In the genomic region with DNA sequence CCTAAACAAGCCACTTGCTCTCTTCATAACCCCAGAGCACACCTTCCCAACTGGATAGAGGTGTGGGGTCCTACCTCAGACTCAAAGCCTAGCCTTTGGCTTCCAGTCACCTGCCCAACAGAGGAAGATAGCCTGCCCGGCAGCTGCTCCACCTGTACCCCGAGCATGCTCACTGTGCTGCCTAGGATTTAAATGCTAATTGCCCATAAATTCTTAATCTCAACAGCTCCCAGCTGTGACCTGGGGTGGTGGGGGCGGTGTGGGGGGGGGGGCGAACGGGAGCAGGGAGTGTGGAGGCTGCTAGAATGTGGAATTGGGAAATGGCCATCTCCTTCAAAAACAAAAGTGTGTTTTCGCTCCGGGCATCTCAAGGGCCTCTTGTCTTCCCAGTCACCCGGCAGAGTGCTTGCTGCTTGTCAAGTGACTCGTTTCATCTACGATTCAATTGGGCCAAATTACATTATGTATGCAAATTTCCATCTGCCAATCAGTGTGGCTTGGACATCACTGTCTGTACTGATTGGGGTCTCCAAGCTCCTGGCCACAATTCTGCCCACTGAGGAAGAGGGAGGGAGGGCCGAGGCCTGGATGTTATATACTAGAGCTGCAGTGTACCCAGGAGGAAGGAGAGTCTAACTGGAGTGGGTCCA, we compare ENCODE assay signal across 12 mouse cellular contexts.
DNase-seq lines count a peak whose midpoint lies in the region; ATAC-seq and TF ChIP-seq lines count a peak whose summit lies in the region.
"Had no signal": no experiment of that assay in that cellular context is flagged by ENCODE, and none has a peak within 500 bp of the region (broad histone marks: within the 10 kb centered on the region; RNA-seq: fewer than 3 reads in every experiment).

No protein-coding gene starts in this region.

- TF ChIP-seq CTCF in lung, embryonic 14.5 days (IDR thresholded peaks at IDR 0.05; ENCODE audit: low read depth): no peak

- peaks cover 23% of the 10 kb centered on the region for H3K4me1 ChIP-seq in forebrain, embryonic 15.5 days
- no peaks in the 10 kb centered on the region for H3K4me1 ChIP-seq in lung, embryonic 14.5 days (ENCODE audit: insufficient read depth)
- H3K4me1 ChIP-seq in midbrain, embryonic 15.5 days: peaks cover 23% of the 10 kb centered on the region

- H3K9me3 ChIP-seq in forebrain, embryonic 15.5 days: no peaks in the 10 kb centered on the region
- no peaks in the 10 kb centered on the region for H3K9me3 ChIP-seq in lung, embryonic 14.5 days (ENCODE audit: low read depth, low read length)
- H3K9me3 ChIP-seq in midbrain, embryonic 15.5 days: no peaks in the 10 kb centered on the region
- H3K9me3 ChIP-seq: embryonic facial prominence, embryonic 13.5 days; limb, embryonic 12.5 days had no signal

- WGBS in forebrain, embryonic 15.5 days: 11% methylated on average over 11 of the region's 11 CpGs
- 41% methylated on average over 11 of the region's 11 CpGs for WGBS in lung, embryonic 14.5 days
- 15% methylated on average over 11 of the region's 11 CpGs for WGBS in midbrain, embryonic 15.5 days

- H3K4me3 ChIP-seq in forebrain, embryonic 15.5 days: no peak overlapping the region
- no peak overlapping the region for H3K4me3 ChIP-seq in lung, embryonic 14.5 days (ENCODE audit: low read depth, low read length)
- H3K4me3 ChIP-seq in midbrain, embryonic 15.5 days: no peak overlapping the region
- H3K4me3 ChIP-seq: embryonic facial prominence, embryonic 13.5 days; limb, embryonic 12.5 days had no signal

- H3K27ac ChIP-seq in forebrain, embryonic 15.5 days (replicated peaks): peak overlapping the region; percentile 6; the same call in 1 of the 2 replicates
- peak overlapping the region; percentile 30; the same call in 1 of the 2 replicates for H3K27ac ChIP-seq in lung, embryonic 14.5 days (ENCODE audit: low read depth)
- no peak overlapping the region; the same call in 1 of the 2 replicates for H3K27ac ChIP-seq in midbrain, embryonic 15.5 days
- H3K27ac ChIP-seq: embryonic facial prominence, embryonic 13.5 days; limb, embryonic 12.5 days had no signal

- peak; percentile 25 for DNase-seq in embryo, embryonic 10.5 days (ENCODE audit: low spot score)
- peak; percentile 32 for DNase-seq in lung, embryonic 14.5 days
- DNase-seq in urinary bladder, adult 18-20 months (ENCODE audit: low spot score in 2 of 2): no peak
- DNase-seq in heart, adult 8-10 months (ENCODE audit: low spot score): no peak
- DNase-seq in ovary, adult 18-20 months (ENCODE audit: low spot score): no peak
- no peak for DNase-seq in gastrocnemius, postnatal 10 days
- DNase-seq: gastrocnemius, postnatal 14 days; kidney, postnatal 25 days had no signal

- H3K27me3 ChIP-seq in forebrain, embryonic 15.5 days: no peaks in the 10 kb centered on the region
- H3K27me3 ChIP-seq in lung, embryonic 14.5 days (ENCODE audit: insufficient read depth, low read length): no peaks in the 10 kb centered on the region
- H3K27me3 ChIP-seq in midbrain, embryonic 15.5 days (replicated peaks): no peaks in the 10 kb centered on the region
- H3K27me3 ChIP-seq: limb, embryonic 12.5 days had no signal

- no peak overlapping the region for H3K4me2 ChIP-seq in forebrain, embryonic 15.5 days (replicated peaks)
- H3K4me2 ChIP-seq in lung, embryonic 14.5 days: no peak overlapping the region
- H3K4me2 ChIP-seq in midbrain, embryonic 15.5 days: no peak overlapping the region
- H3K4me2 ChIP-seq: embryonic facial prominence, embryonic 13.5 days; limb, embryonic 12.5 days had no signal

- no peaks in the 10 kb centered on the region for H3K36me3 ChIP-seq in forebrain, embryonic 15.5 days
- no peaks in the 10 kb centered on the region for H3K36me3 ChIP-seq in lung, embryonic 14.5 days (ENCODE audit: insufficient read depth)
- no peaks in the 10 kb centered on the region for H3K36me3 ChIP-seq in midbrain, embryonic 15.5 days (replicated peaks)
- H3K36me3 ChIP-seq: embryonic facial prominence, embryonic 13.5 days; limb, embryonic 12.5 days had no signal

- peak; percentile 80 for ATAC-seq in forebrain, embryonic 15.5 days (replicated peaks)
- peak; percentile 59; the same call in 1 of the 2 replicates for ATAC-seq in lung, embryonic 14.5 days (ENCODE audit: insufficient read depth)
- peak; percentile 70 for ATAC-seq in midbrain, embryonic 15.5 days (replicated peaks)

- H3K9ac ChIP-seq in forebrain, embryonic 15.5 days (replicated peaks): no peak overlapping the region
- H3K9ac ChIP-seq in lung, embryonic 14.5 days: no peak overlapping the region
- H3K9ac ChIP-seq in midbrain, embryonic 15.5 days: no peak overlapping the region
- H3K9ac ChIP-seq: embryonic facial prominence, embryonic 13.5 days; limb, embryonic 12.5 days had no signal

Comparison
In these comparisons a context has a peak if more than half of its experiments do, and no peak if none do; other contexts are left out.
1. DNase-seq: peak in embryo, embryonic 10.5 days (single experiment) and lung, embryonic 14.5 days (single experiment); none in urinary bladder, adult 18-20 months (0 of 2), heart, adult 8-10 months (single experiment), ovary, adult 18-20 months (single experiment) and gastrocnemius, postnatal 10 days (single experiment).
2. Peak in every context shown above with its lines, with median percentiles within 50 percentile points of each other: ATAC-seq.